Mouse (Mus musculus) liver, embryonic 14.5 days (tissue): ENCODE measurements at regions not wholly inside any gene's neighbourhood (a gene's known extent, or its start where the extent isn't known, plus 50 kb on each side); places are given as distances from the start of the nearest gene placed in this dataset.
"Not testable (repeated sequence)": the region's sequence is repeated elsewhere in the genome, so short reads cannot be mapped to it uniquely, and the experiment has no call there.

ENCODE experiments used
- CTCF ChIP-seq: IDR thresholded peaks from 2 replicates; pipeline ENCODE4 v1.5.1; 2016; ENCODE audit warnings: antibody characterized with exemption, low read depth, control low read depth
- EP300 ChIP-seq: IDR thresholded peaks from 2 replicates; pipeline ENCODE4 v1.6.1; 2016; ENCODE audit warnings: antibody characterized with exemption, low read depth

DNA sequence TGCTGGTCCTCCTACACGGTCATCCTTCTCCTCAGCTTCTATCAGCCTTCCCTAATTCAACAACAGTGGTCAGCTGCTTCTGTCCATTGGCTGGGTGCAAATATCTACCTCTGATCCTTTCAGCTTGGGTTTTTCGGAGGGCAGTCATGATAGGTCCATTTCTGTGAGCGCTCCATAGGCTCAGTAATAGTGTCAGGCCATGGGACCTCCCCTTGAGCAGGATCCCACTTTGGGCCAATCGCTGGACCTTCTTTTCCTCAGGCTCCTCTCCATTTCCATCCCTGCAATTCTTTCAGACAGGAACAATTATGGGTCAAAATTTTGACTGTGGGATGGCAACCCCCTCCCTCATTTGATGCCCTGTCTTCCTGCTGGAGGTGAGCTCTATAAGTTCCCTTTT is 331.5 kb upstream of the Rgs18 start:
- TF ChIP-seq CTCF, EP300: not testable (repeated sequence)
